Mouse (Mus musculus): ENCODE results near the gene Gm28047. TPM values are rescaled to one million over a fixed set of nuclear protein-coding genes. Genes with fewer than 3 reads are reported as not detected.

Gene Gm28047
- polyA plus RNA-seq, 1 experiment from 2014 or later, result not detected

GRCm38 (mm10) chr15:102501084-102501814 lies 123.6 kb downstream of the Gm28047 start:
- Histone ChIP-seq H3K9ac (no peak overlapping the region), H3K27me3 (replicated peaks) (no peaks in the 10 kb centered on the region), H3K27ac (no peak overlapping the region), H3K4me2 (no peak overlapping the region), H3K4me1 (no peaks in the 10 kb centered on the region), H3K4me3 (replicated peaks) (no peak overlapping the region), H3K9me3 (no peaks in the 10 kb centered on the region), H3K36me3 (peaks cover 54% of the 10 kb centered on the region)
- no peak for ATAC-seq (ENCODE audit: insufficient read depth, low FRiP score, low read depth)
- 85% methylated on average over 19 of the region's 19 CpGs for WGBS

GRCm38 (mm10) chr15:102500479-102500878 lies 124.4 kb downstream of the Gm28047 start:
- 88% methylated on average over 5 of the region's 5 CpGs for WGBS
- no peaks in the 10 kb centered on the region for H3K4me1 ChIP-seq

GRCm38 (mm10) chr15:102499851-102500250 lies 125.0 kb downstream of the Gm28047 start:
- no peak overlapping the region for H3K9ac ChIP-seq
- no peaks in the 10 kb centered on the region for H3K27me3 ChIP-seq (replicated peaks)
- WGBS, result 82% methylated on average over 6 of the region's 6 CpGs
- H3K4me1 ChIP-seq, result no peaks in the 10 kb centered on the region
- H3K4me3 ChIP-seq (replicated peaks), result no peak overlapping the region
- H3K4me2 ChIP-seq, result no peak overlapping the region
- no peaks in the 10 kb centered on the region for H3K9me3 ChIP-seq
- peaks cover 64% of the 10 kb centered on the region for H3K36me3 ChIP-seq
- no peak for ATAC-seq (ENCODE audit: insufficient read depth, low FRiP score, low read depth)
- no peak overlapping the region for H3K27ac ChIP-seq

More at GRCm38 (mm10) chr15:102500479-102500878, 124.4 kb downstream of the Gm28047 start:
- Histone ChIP-seq H3K36me3 (peaks cover 57% of the 10 kb centered on the region), H3K27ac (no peak overlapping the region), H3K4me3 (replicated peaks) (no peak overlapping the region), H3K9ac (no peak overlapping the region), H3K9me3 (no peaks in the 10 kb centered on the region), H3K27me3 (replicated peaks) (no peaks in the 10 kb centered on the region), H3K4me2 (no peak overlapping the region)
- no peak for ATAC-seq (ENCODE audit: insufficient read depth, low FRiP score, low read depth)

DNA sequence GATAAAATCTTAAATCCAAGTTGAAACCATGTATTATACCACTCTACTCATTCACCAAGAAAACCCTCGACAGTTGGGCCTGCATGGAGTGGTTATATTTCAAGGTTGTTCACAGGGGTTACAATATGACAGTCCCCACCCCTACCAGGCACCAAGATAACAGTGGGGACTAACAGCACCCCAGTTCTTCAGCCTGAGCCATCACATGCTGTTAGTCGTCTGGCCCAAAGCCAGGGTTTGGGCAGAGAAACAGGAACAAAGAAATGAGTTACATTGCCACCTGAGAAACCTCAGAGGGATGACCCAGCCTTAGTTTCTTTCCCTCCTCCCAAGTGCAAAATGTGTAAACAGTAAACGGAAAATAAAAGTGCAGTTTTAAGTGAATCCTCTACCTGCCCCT lies 125.5 kb downstream of the Gm28047 start:
- no peaks in the 10 kb centered on the region for H3K4me1 ChIP-seq
- H3K4me2 ChIP-seq, result no peak overlapping the region
- H3K9ac ChIP-seq, result no peak overlapping the region
- no peaks in the 10 kb centered on the region for H3K9me3 ChIP-seq
- ATAC-seq (ENCODE audit: insufficient read depth, low FRiP score, low read depth), result no peak
- no peak overlapping the region for H3K4me3 ChIP-seq (replicated peaks)
- no peaks in the 10 kb centered on the region for H3K27me3 ChIP-seq (replicated peaks)
- WGBS, result 66% methylated on average over 3 of the region's 3 CpGs
- H3K36me3 ChIP-seq, result peaks cover 64% of the 10 kb centered on the region
- no peak overlapping the region for H3K27ac ChIP-seq

DNA sequence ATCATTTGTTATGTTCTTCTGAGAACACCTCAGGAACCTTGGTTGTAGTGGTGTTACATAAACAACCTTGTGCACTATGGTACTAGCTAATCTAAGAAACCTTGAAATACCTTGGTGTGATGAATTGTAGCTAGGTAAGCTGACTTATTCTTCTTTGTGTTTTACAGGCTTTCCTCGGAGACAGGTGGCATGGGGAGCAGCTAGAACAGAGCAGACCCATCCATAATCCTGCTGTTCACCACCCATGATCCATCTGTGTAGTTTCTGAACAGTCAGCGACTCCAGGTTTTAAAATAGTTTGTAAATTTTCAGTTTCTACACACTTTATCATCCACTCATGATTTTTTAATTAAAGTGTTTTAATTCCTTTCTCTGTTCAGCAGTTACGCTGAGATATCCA lies 126.5 kb downstream of the Gm28047 start:
- Histone ChIP-seq H3K9me3 (no peaks in the 10 kb centered on the region), H3K9ac (no peak overlapping the region), H3K4me3 (replicated peaks) (no peak overlapping the region), H3K27me3 (replicated peaks) (no peaks in the 10 kb centered on the region), H3K27ac (no peak overlapping the region), H3K4me1 (no peaks in the 10 kb centered on the region), H3K36me3 (peaks cover 66% of the 10 kb centered on the region), H3K4me2 (no peak overlapping the region)
- WGBS, result 85% methylated on average over 3 of the region's 3 CpGs
- ATAC-seq (ENCODE audit: insufficient read depth, low FRiP score, low read depth), result no peak

GRCm38 (mm10) chr15:102487664-102488063 lies 137.2 kb downstream of the Gm28047 start:
- Histone ChIP-seq H3K9me3 (no peaks in the 10 kb centered on the region), H3K36me3 (peaks cover 67% of the 10 kb centered on the region), H3K4me1 (no peaks in the 10 kb centered on the region), H3K27me3 (replicated peaks) (no peaks in the 10 kb centered on the region), H3K4me2 (no peak overlapping the region), H3K4me3 (replicated peaks) (no peak overlapping the region), H3K9ac (no peak overlapping the region), H3K27ac (no peak overlapping the region)
- no peak for ATAC-seq (ENCODE audit: insufficient read depth, low FRiP score, low read depth)
- 31% methylated on average over 1 of the region's 1 CpGs for WGBS

- WGBS, result 93% methylated on average over 12 of the region's 12 CpGs
- peaks cover 69% of the 10 kb centered on the region for H3K36me3 ChIP-seq
- H3K4me1 ChIP-seq, result no peaks in the 10 kb centered on the region
- no peak for ATAC-seq (ENCODE audit: insufficient read depth, low FRiP score, low read depth)
- no peaks in the 10 kb centered on the region for H3K9me3 ChIP-seq
- no peak overlapping the region for H3K4me2 ChIP-seq
- no peak overlapping the region for H3K27ac ChIP-seq
- H3K4me3 ChIP-seq (replicated peaks), result no peak overlapping the region
- H3K9ac ChIP-seq, result no peak overlapping the region
- no peaks in the 10 kb centered on the region for H3K27me3 ChIP-seq (replicated peaks)
Observed at GRCm38 (mm10) chr15:102485853-102486252, 139.0 kb downstream of the Gm28047 start.

DNA sequence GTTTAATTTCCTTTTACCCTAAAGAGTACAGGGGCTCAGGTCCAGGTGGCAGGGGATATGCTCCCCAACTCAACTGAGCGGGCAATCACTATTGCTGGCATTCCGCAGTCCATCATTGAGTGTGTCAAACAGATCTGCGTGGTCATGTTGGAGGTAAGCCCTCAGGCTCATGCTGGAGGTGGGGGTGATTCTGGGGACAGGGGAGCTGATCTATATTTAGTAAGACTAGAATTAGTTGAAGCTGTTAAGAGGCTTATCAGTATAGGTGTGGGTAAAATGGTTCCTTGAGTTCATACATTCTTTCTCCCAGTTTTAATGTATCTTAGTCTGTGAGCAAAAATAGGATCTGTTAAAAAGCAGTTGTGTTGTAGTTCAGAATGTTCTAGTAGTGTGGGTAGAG lies 141.7 kb downstream of the Gm28047 start:
- Histone ChIP-seq H3K36me3 (peaks cover 49% of the 10 kb centered on the region), H3K27me3 (replicated peaks) (no peaks in the 10 kb centered on the region), H3K27ac (no peak overlapping the region), H3K4me2 (no peak overlapping the region), H3K4me1 (no peaks in the 10 kb centered on the region), H3K4me3 (replicated peaks) (no peak overlapping the region), H3K9me3 (no peaks in the 10 kb centered on the region), H3K9ac (no peak overlapping the region)
- 86% methylated on average over 3 of the region's 3 CpGs for WGBS
- no peak for ATAC-seq (ENCODE audit: insufficient read depth, low FRiP score, low read depth)

GRCm38 (mm10) chr15:102474520-102474919 lies 150.3 kb downstream of the Gm28047 start:
- H3K36me3 ChIP-seq, result peaks cover 34% of the 10 kb centered on the region
- no peaks in the 10 kb centered on the region for H3K9me3 ChIP-seq
- H3K9ac ChIP-seq, result no peak overlapping the region
- H3K4me3 ChIP-seq (replicated peaks), result no peak overlapping the region
- ATAC-seq (ENCODE audit: insufficient read depth, low FRiP score, low read depth), result no peak
- no peak overlapping the region for H3K27ac ChIP-seq
- peaks cover 3% of the 10 kb centered on the region; the same call in 1 of the 2 replicates for H3K4me1 ChIP-seq
- no peak overlapping the region for H3K4me2 ChIP-seq
- WGBS, result 88% methylated on average over 2 of the region's 2 CpGs
- H3K27me3 ChIP-seq (replicated peaks), result no peaks in the 10 kb centered on the region

MicroRNA genes within 50 kb of the gene (microRNA counts, 519-probe panel; counts per million panel counts)
- microRNA mmu-miR-688, result 2,191 counts per million, percentile 33 among the panel's probes with 10 or more counts

Small RNA genes within 50 kb of the gene (microRNA-seq; reads per million reads assigned to microRNA genes)
- not detected for gene Mir688

Other genes with a start within 250 kb of the Gm28047 start
- 9.6 and 9.7 TPM in 2 replicates for gene Sp1, start 218.9 kb downstream of the Gm28047 start, polyA plus RNA-seq (2015; fragmentation: Nextera tagmentation; extraction: Ambion mirVana)
- gene Amhr2, start 179.7 kb downstream of the Gm28047 start, polyA plus RNA-seq (2015; fragmentation: Nextera tagmentation; extraction: Ambion mirVana), result 0.90 and 1.3 TPM in 2 replicates
- gene Prr13, start 166.0 kb downstream of the Gm28047 start, polyA plus RNA-seq (2015; fragmentation: Nextera tagmentation; extraction: Ambion mirVana), result 119 and 120 TPM in 2 replicates
- 182 and 192 TPM in 2 replicates for gene Pcbp2, start 154.5 kb downstream of the Gm28047 start, polyA plus RNA-seq (2015; fragmentation: Nextera tagmentation; extraction: Ambion mirVana)
- 5.0 and 8.1 TPM in 2 replicates for gene Gm10337, start 121.3 kb downstream of the Gm28047 start, polyA plus RNA-seq (2015; fragmentation: Nextera tagmentation; extraction: Ambion mirVana)
- 13.4 and 15.5 TPM in 2 replicates for gene Map3k12, start 108.0 kb downstream of the Gm28047 start, polyA plus RNA-seq (2015; fragmentation: Nextera tagmentation; extraction: Ambion mirVana)
- 87.3 and 92.0 TPM in 2 replicates for gene Tarbp2, start 106.9 kb downstream of the Gm28047 start, polyA plus RNA-seq (2015; fragmentation: Nextera tagmentation; extraction: Ambion mirVana)
- 2.7 TPM in 2 replicates for gene Npff, start 100.1 kb downstream of the Gm28047 start, polyA plus RNA-seq (2015; fragmentation: Nextera tagmentation; extraction: Ambion mirVana)
- gene Atf7, start 397 bp upstream of the Gm28047 start, polyA plus RNA-seq (2015; fragmentation: Nextera tagmentation; extraction: Ambion mirVana), result 35.2 and 36.5 TPM in 2 replicates
- gene Atp5g2, start 47.3 kb upstream of the Gm28047 start, polyA plus RNA-seq (2015; fragmentation: Nextera tagmentation; extraction: Ambion mirVana), result 57.1 and 63.3 TPM in 2 replicates
- gene Calcoco1, start 97.1 kb upstream of the Gm28047 start, polyA plus RNA-seq (2015; fragmentation: Nextera tagmentation; extraction: Ambion mirVana), result 29.9 and 33.5 TPM in 2 replicates